Mouse (Mus musculus): ENCODE results near the gene Mfsd12.

The Mfsd12 gene

DNA sequence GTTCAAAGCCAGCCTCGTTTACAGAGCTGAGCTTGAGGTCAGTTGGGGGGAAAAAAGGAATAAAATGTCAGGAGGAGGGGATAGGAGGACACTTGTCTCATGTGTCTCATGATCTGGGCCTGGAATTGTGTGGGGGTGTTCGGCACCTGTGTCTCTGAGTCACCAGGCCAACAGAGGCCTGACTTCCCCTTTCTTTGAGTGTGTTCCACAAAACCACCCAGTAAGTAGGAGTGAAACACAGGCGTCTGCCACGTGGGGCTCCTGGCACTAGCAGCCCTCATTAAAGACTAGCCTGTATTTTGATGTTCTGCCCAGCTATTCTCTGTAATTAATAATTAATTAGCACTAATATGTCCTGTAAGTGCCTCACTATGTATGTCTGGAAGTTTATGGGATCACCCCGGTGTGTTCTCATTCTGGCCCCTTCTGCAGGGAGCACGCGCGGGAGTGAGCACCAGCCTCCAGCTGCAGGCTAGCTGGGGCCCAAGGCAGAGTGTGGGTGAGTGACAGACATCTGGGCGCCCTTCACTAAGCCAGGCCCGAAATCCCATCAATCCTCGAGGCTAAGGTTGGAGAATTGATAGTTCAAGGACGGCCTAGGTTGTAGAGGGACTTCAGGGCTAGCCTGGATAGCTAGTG, 820 bp upstream of the Mfsd12 start:
- DNase-seq (ENCODE audit: low read depth, low spot score) = no peak

DNA sequence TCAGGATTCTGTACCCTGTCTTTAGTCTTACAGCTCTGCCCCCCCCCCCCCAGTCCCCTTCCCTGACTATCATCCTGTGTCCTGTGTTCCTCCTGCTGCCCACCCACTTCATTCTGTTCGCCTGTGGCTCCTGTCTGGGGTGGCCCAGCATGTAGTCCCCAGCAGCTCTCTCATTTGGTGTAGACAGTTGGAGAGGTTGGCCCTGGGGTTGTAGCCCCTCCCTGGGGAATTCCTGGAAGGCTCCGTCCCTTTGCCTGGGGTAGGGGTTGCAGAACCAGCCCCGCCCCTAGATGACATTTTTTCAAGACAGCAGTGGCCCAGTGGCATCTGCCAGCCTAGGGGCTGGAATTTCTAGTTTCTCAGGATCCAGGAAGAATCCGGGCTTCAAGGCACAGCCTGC, 918 bp downstream of the Mfsd12 start:
- no peak for DNase-seq (ENCODE audit: low read depth, low spot score)

DNA sequence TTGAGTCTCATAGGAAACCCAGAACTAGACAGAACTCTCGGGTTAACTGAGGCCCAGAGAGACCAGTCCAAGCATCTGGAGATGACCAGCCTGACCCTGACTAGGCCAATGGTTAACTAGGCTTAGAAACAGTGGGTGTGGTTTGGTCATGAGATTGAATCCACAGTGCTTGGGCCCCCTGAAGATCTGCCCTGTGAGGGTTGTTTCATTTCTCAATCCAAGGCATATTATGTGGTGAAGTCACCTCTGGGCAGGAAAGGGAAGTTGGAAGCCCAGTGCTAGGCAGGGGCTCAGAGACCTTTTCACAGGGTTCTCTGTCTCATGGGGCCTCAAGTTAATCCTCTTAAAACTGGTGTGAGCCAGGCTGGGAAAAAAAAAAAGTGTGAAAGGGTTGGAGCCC, 1.6 kb downstream of the Mfsd12 start:
- no peak for DNase-seq (ENCODE audit: low read depth, low spot score)

DNA sequence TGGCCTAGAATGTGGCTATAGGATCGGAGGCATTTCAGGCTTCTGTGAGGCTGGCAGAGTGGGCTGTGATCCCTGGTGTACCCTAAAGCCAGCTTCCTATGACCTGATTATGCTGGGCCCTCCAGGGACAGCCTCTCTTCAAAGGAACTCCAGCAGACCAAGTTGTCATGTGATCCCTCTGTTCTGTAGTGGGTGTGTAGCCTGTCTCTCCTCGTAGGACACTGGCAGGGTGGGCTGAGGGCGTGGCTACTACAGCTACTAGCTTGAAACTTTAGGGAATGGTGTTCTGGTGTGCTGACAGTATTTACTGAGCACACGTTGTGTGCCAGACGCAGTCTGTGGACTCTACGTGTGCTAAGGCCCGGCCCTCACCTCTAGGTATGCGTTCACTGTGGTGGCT, 3.4 kb downstream of the Mfsd12 start:
- DNase-seq (ENCODE audit: low read depth, low spot score) = no peak

DNA sequence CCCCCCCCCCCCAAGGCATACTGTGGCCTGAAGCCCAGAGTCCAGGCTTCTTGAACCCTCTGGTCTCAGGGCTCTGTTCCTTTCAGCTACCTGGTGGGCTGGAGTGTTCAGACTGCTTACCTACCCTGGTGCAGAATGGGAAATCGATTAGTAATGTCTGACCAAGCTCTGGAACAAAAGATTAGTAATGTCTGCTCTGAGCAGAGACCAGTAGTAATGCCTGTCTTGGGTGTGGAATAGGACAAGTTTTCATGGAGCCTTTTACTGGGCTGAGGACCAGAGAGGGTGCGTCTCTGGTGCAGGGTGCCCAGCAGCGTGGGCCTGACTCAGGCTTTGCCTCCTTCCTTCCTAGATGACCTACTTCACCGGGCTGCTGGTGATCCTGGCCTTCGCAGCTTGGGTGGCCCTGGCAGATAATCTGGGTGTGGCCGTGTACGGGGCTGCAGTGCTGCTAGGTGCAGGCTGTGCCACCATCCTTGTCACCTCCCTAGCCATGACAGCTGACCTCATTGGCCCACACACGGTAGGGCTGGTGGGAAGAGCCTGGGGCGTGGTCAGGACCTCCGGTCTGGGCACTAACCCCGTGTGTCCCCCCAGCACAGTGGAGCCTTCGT, 5.2 kb downstream of the Mfsd12 start:
- DNase-seq (ENCODE audit: low read depth, low spot score) = no peak

DNA sequence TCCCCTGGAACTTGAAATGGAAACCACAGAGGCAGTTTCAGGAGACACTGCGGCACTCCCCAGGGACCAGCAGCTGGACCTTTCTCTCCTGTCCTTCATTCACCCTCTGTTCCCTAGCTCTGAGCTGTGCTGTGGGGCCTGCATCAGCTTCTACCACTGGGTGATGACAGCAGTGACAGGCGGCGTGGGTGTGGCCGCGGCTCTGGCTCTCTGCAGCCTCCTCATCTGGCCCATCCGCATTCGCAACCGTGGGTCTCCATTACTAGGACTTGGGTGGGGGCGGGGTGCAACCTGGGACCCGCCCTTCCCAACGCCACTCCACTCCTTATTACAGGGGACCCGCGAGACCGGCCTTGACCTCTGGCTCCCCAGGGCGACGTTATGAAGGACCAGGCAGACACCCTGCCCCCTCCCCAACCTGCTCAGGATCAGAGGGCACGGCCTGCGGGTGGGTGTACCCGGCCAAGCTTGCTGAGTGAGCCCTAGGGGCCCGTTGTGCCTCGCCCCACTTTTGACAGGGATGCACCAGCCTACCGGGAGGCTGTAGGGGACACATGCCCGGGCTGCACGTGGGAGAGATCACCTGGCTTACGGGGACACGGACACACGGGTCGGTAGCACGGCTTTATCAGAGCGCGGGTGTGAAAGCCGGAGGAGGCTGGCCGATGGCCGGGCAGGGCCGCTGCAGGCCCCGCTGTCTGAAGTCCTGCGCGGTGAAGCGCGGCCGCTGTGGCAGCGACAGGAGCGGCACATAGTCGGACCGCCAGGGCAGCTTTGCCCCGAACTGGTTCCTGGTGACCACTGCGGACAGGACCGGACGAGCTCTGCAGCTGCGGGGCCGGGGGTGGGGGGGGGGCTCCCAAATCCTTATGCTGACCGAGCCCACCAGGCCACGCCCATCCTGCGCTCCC, 6.4 kb downstream of the Mfsd12 start:
- no peak for DNase-seq (ENCODE audit: low read depth, low spot score)

DNA sequence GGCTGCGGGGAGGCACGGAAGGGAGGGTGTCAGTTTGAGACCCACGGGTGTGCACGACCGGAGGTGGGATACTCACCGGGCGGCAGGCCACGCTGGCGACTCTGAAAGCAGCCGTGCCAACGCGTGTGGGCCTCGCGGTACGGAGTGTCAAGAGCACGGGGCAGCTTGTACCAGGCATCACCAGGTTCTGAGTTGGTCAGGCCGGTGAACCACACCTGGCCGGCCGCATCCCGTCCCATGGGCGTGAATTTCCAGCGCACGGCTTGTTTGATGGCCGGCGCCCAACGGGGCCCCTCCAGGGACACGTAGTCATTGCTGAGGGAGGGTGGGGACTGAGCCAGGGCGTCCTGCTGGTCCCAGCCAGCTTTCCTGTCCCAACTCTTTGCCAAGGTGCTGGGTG, 7.4 kb downstream of the Mfsd12 start:
- no peak for DNase-seq (ENCODE audit: low read depth, low spot score)

DNA sequence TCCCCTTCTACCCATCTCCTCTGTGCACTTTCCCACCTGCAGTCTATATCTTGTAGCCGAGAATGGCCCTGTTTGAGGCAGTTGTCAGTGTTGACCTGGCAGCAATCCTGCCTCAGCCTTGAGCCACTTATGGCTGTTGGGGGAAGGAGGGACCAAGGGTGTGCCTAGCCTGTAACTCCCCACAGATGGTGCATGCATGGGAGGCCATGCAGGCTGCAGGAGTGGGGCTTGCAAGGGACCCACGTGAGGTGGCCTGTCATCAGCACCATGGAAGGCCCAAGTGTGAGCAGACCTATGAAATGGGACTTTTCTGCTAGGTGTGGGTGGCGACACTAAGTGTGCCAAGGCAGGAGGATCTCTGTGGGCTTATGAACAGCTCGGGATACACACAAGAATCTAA, 7.8 kb downstream of the Mfsd12 start:
- DNase-seq (ENCODE audit: low read depth, low spot score) = no peak

DNA sequence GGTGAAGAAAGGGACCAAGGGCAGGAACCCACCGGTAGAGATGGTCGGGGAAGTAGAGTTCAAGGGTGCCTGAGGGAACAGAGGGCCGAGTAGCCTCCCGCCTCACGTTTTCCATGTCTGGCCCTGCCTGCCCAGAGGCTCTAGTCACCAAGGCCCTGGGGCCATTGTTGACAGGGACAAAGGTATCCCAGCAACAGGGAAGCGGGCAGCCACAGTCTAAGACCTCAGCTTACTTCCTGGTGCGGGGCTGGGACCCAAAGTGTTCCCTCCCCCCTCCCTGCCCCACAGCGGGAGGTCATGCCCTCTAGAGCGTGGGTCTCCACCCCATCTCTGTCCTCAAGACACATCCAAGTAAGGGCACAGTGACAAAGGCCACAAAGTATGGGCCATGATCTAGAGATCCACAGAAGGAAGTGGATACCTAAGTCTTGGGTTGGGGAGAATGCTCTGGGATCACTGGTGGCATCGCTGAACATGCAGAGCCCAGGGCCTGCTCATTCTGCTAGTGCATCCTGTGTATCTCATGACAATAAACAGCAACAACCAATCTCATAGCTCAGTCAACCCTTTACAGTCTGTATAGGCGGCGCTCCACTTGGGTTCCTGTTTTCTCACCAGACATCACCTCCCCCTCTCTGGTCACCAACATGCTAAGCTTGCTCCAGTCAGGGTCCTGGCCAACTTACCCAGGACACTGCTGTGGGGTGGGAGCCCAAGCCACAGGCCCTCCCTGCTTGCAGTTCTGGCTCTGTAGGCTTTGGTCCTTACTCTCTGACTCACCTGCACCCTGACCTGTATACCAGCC, 8.6 kb downstream of the Mfsd12 start, which contains the start of gene 4930404N11Rik:
TSS of gene 4930404N11Rik (minus strand) at position 145 of the 805 bp plus-strand sequence.
- DNase-seq (ENCODE audit: low read depth, low spot score) = no peak

DNA sequence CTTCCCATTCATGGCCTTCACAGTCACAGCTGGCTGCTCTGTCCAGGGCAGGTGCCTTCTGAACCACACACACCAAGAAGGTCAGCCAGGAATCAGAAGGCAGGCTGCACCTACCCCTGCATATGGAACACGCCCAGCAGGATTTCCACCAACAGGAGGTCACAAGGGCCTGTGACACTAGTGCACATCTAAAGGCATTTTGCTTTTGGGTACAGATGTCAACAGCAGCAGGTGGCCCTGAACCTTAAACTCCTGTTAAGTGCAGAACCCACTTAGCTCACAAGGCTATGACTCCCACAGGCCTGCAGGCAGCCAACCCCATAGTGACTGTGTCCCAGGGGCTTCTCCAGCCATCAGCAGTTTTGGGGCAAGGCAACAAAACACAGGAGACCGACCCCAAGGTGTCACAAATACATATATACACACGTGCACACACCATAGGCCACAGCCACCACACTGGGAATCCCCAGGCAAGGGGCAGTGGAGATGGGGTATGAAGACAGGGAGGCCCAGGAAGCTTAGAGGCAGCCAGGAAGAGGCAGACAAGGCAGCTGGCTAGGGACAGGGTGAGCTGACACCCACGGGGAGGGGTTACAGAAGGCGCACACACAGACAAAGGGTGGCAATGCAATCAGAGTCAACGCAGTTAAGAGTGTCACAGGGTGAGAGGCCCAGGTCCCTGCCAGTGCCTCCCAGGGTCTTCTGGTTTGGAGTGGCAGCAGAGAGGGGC, 9.4 kb downstream of the Mfsd12 start:
- DNase-seq (ENCODE audit: low read depth, low spot score) = no peak

DNA sequence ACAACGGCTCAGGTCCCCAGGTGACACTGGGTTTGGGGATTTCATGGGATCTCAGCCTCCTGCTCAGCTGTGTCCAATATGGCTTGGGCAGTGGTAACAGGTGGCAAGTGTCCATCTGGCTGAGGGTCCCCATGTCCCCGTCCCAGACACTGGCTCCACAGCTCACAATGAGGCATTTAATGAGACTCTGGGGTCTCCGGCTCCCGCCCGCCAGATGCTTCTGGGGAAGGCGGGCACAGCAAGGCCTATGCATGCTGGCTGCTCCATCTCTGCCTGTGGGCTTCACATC, 9.9 kb downstream of the Mfsd12 start:
- no peak for DNase-seq (ENCODE audit: low read depth, low spot score)

DNA sequence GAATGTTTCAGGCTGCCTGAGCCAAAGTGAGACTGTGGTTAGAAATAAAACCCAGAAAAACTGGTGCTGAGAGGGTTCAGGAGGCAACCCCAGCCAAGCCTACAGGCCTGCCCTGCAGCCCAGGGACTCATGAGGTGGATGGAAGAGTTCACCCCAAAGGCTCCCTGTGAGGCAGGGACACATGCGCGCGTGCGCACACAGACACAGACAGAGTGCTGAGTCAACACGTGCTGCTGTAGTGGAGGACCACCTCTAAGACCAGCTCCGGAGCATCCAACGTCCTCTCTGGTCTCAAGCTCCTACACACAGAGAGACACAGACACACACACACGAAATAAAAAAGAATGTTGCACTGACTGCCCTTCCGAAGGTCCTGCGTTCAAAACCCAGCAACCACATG, 18.0 kb downstream of the Mfsd12 start:
- no peak for DNase-seq (ENCODE audit: low read depth, low spot score)

DNA sequence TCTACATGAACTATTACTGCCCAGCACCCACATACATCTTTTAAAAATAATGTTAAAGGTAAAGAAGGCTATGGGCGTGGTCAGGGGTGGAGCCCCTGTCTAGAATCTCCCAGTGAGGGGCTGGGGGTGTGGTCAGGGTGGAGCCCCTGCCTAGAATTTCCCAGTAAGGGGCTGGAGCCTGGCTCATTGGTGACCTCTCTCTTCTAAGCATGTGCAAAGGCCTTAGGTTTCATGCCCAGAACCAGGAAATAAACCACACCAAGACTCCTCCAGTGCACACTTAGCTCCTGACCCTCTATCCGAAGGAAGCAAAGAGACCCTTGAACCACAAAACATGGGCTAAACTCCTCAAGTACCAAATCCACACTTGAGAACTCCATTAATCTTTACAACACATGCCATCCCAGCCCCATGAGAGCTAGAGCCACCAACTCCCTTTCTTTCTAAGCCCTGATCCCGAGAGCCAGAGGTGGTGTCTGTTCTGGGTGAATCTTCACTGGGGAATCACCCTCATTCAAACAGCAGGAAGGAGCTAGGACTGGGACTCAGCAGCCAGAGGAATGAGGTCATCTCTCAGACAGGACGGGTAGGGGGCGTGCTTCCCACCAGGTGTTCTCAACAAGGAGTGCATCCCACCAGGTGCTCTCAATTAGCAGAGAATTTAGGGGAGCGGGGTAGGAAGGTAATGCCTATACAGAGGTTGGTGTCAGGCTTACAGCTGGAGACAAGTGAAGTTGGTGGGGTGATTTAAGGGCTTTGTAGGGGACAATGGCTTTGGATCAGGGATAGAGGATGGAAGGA, 19.5 kb downstream of the Mfsd12 start:
- DNase-seq (ENCODE audit: low read depth, low spot score) = no peak

DNA sequence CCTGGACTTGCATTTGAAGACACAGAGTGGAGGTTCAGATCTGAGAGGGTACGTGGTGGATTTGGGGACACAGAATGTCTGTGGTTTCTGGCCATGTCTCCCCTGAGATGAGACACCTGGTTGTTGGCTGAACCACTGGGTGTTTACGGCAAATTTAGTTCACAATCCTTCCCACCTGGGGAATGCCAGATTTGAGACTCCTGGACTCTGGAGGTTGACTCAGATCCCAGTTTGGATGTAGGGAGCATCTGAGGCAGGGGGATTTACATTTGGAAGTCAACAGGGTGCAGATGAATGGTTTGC, 20.0 kb downstream of the Mfsd12 start:
- DNase-seq (ENCODE audit: low read depth, low spot score) = no peak

DNA sequence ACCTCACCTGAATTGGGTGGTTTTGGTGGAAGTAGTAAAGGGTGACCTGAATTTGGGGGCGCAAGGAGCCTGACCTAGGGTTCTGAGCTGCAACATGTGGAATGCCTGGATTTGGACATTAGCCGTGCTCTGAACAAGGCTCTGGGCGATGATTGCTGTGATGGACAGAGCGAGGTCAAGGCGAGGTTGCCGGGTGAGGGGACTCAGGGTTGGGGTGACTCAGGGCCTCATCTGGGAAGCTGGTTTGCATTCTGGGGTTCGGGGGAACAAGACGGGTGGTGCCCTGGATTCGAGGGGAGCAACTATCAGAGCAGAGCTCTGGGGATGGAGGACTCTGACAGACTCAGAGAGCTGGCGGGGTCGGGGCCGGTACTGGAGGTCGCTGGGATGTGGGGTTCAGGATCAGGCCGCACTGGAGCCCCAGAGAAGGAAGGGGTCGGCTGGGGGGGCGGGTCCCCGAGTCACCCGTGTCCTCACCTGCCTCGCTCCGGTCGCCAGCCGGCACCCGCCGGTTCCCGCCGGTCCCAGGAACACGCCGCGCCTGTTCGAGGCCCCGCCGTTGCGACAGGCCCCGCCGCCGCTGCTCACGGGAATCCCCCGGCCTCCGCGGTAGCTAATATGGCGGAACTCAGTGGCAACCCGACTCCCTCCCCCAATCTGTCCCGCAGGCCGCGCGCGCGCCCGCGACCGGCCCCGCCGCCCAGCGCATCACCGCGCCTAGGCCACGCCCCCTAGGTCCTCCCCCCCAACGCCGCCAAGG, 20.7 kb downstream of the Mfsd12 start, which contains the start of gene Fzr1:
TSS of gene Fzr1 (minus strand) at position 724 of the 760 bp plus-strand sequence.
- DNase-seq (ENCODE audit: low read depth, low spot score) = no peak

DNA sequence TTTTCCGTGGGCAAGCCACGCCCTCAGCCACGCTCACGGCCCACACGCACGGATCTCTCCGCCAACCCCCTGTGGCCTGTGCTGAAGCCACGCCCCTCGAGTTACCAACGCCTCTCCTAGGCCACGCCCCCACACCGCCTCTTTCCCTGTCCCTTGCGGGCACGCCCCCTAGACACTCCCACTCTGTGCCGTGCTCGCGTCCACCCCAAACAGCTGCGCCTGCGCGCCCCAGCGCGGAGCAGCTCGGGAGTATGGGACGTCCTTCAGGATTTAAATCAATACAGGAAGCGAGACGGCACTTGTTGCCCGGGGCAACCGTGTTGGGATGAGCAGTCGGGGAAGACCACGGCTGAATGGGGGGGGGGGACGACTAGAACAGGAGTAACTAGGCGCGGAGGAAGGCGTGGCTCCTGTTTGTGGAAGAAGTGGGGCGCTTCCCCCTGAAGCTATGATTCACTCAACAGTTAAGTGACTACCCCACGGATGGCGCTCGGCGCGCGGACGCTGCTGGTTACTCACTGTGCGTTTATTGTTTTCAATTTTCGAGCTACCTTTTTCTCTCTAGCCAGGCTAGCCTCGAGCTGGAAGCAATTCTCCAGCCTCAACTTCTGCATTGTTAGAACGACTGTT, 21.4 kb downstream of the Mfsd12 start:
- peak; percentile 100 for DNase-seq (ENCODE audit: low read depth, low spot score)

DNA sequence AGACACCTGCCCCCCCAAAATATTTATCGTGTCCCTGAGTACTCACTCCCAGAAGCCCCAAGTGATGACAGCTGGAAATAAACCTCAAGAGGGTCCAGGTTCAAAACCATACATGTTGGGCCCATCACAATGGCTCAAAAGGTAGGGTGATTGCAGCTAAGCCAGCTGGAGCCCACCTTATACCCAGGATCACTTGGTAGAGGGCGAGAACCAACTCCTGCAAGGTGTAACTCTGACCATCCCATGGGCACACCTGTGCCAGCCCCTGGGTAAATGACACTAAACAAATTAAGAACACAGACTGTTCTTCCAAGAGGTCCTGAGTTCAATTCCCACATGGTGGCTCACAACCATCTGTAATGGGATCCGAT, 21.9 kb downstream of the Mfsd12 start:
- no peak for DNase-seq (ENCODE audit: low read depth, low spot score)

DNA sequence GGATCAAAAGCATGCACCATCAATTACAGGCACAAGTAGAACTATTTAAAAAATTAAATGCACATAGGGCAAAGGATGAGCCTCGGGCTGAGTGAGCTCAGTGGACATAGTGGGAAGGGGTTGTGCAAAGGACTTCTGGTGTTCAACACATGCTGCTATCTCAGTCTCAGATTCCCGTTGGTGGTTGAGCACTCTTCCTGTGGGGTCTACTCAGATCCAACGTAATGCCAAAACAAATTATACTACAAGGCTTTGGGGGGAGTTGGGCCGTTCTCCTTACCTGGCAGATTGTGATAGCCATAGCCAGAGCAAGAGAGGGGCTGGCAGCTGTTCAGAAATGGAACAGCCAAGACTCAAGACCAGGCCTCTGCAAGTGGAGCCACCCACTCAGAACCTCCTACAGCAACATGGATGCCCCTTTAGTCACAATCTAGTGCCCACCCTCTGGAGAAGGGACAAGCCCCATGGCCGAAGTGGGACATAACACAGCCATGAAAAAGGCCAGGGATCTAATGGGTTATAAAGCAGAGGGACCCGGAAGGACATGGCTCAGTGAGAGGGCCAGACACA, 22.6 kb downstream of the Mfsd12 start:
- DNase-seq (ENCODE audit: low read depth, low spot score) = no peak

DNA sequence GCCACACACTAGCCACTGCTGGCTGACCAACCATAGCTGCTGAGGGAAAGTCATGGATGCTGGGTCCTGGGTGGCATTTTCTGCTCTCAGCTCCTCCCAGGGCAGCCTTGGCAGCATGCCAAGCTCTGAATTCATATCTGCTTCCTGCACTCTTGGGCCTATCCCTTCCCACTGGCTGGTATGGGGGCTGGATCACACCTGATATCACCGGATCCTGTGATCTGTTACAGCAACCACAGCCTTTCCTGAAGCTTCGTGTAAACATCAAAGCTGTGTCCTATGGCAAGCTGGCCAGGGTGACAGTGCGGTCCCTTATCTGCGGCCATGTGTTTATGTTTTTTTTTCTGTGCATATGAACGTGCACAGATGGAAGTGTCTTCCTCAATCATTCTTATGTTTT, 24.7 kb downstream of the Mfsd12 start:
- peak; percentile 65 for DNase-seq (ENCODE audit: low read depth, low spot score)

All from skeletal muscle tissue, adult 2 months (tissue).